Mouse (Mus musculus) embryonic facial prominence, embryonic 14.5 days (tissue): ENCODE measurements around the gene Aurkc. TPM values are rescaled to one million over a fixed set of nuclear protein-coding genes. Genes with fewer than 3 reads are reported as not detected.
"Not testable (repeated sequence)": the region's sequence is repeated elsewhere in the genome, so short reads cannot be mapped to it uniquely, and the experiment has no call there.

Experiments
- ATAC-seq: fragments of 200-750 bp; cut with Nextera tagmentation; 2 replicates; pipeline ENCODE4 v1.8.0; 2017; ENCODE audit warnings: low read depth, moderate number of reproducible peaks, moderate TSS enrichment
- DNase-seq: peaks from one replicate; pipeline ENCODE4 v3.0.0-alpha.2; 2015; ENCODE audit warnings: low spot score
- H3K27ac ChIP-seq: fragments of 300-500 bp; sonication (generic); replicated peaks from 2 replicates; pipeline ENCODE4 v1.5.1; 2014; ENCODE audit warnings: low read depth, mild to moderate bottlenecking, low read length, moderate library complexity
- H3K27me3 ChIP-seq: fragments of 300-500 bp; sonication (generic); replicated peaks from 2 replicates; pipeline ENCODE4 v1.6.1; 2014; ENCODE audit warnings: low read length; ENCODE audit not compliant: control insufficient read depth, insufficient read depth
- H3K36me3 ChIP-seq: fragments of 300-500 bp; sonication (generic); 2 replicates; pipeline ENCODE4 v1.6.1; 2014; ENCODE audit warnings: low read length, mixed read lengths; ENCODE audit not compliant: control insufficient read depth, insufficient read depth
- H3K4me1 ChIP-seq: fragments of 300-500 bp; sonication (generic); 2 replicates; pipeline ENCODE4 v1.6.1; 2014; ENCODE audit warnings: antibody characterized with exemption, low read length; ENCODE audit not compliant: control insufficient read depth, insufficient read depth
- H3K4me2 ChIP-seq: fragments of 300-500 bp; sonication (generic); 2 replicates; pipeline ENCODE4 v1.6.1; 2014; ENCODE audit warnings: low read depth, mild to moderate bottlenecking, low read length, moderate library complexity, mixed read lengths
- H3K4me3 ChIP-seq: fragments of 300-500 bp; sonication (generic); 2 replicates; pipeline ENCODE4 v1.5.1; 2014; ENCODE audit warnings: low read depth, mild to moderate bottlenecking, low read length
- H3K9ac ChIP-seq: fragments of 300-500 bp; sonication (generic); 2 replicates; pipeline ENCODE4 v1.6.1; 2014; ENCODE audit warnings: low read depth, mild to moderate bottlenecking, low read length, moderate library complexity, mixed read lengths
- H3K9me3 ChIP-seq: fragments of 300-500 bp; sonication (generic); 2 replicates; pipeline ENCODE4 v1.6.1; 2016; ENCODE audit warnings: low read length; ENCODE audit not compliant: control insufficient read depth
- WGBS: fragments of 180-500 bp; shearing (Covaris S2); extraction: QIAGEN DNeasy Blood & Tissue Kit; methylation state at CpG from one replicate; pipeline ENCODE4 v1.1.7; 2014; 5-methylcytosine and 5-hydroxymethylcytosine counted together
- polyA plus RNA-seq: library from polyadenylated mRNA; unstranded; fragments of >200 nt; fragmentation: Nextera tagmentation; extraction: Ambion mirVana; gene quantifications from 2 replicates; pipeline ENCODE4 v1.2.1, GENCODE M21; 2014

The Aurkc gene
- not detected in 2 replicates for polyA plus RNA-seq

DNA sequence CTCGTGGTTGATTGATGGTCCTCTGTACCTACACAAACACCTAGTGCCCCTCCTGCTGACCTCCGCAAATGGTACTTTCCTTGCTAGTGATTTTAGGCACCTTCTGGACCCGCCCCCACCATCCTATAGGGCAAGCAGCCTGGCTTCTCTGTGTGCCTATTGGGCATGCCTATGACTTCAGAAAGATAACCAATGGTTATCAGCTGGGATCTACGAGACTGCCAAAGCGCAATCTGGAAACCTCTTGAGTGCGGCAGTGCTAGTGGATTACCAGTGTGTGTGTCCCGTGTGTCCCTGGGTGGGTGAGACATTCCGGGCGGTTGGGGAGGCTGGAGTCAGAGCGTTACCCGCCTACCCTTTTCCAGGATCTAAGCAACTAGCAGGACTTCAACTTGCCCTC is at the start of gene Aurkc:
Gene Aurkc, plus strand, starts transcription at position 50 of the 400 bp plus-strand sequence.
- not testable (repeated sequence) for H3K27me3 ChIP-seq
- 77% methylated on average over 11 of the region's 11 CpGs for WGBS

DNA sequence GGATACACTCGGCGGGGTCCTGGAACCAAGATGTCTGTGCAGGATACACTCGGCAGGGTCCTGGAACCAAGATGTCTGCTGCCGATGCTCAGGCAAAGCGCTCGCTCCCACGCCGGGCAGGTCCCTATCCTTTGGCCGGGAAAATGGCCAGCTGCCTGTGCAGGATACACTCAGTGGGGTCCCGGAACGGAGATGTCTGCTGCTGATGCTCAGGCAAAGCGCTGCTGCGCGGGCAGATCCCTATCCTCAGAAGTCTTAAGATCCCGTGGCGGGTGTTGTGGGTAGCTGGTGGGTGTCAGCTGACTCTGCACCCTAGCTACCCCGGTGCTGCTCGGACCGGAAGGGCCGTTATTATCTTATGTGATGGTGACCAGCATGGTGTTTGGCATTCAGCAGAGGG is 47.0 kb upstream of the Aurkc start:
- H3K36me3 ChIP-seq, H3K9me3 ChIP-seq, H3K4me2 ChIP-seq, H3K27me3 ChIP-seq, H3K9ac ChIP-seq, H3K4me1 ChIP-seq, ATAC-seq, H3K4me3 ChIP-seq, H3K27ac ChIP-seq, DNase-seq: not testable (repeated sequence)
- WGBS = 87% methylated on average over 18 of the region's 20 CpGs

More for the DNA sequence above, at the start of gene Aurkc:
- H3K27ac ChIP-seq, H3K4me3 ChIP-seq, H3K9ac ChIP-seq, H3K4me2 ChIP-seq, H3K36me3 ChIP-seq, ATAC-seq, DNase-seq, H3K9me3 ChIP-seq, H3K4me1 ChIP-seq: not testable (repeated sequence)

DNA sequence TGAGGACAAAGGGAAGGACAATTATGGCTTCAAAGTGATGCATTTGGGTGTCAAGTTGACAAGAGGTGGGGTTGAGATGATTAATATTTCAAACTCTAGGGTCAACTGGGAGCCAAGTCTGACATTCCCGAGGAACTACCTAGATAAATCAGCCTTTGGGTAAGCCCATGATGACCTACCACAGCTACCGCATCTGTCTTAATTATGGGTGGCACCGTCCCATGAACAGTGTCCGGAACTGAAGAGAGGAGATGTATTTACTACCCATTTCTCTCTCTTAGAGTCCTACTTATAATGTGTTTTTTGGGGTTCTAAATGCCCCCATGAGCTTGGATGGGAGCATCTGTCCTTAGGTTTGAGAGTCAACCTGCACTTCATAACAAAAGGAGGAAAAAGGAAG is 38.5 kb upstream of the Aurkc start:
- 96% methylated on average over 4 of the region's 4 CpGs for WGBS
- ATAC-seq (no peak), DNase-seq (no peak)
- no peaks in the 10 kb centered on the region for H3K36me3 ChIP-seq
- H3K4me2 ChIP-seq = no peak overlapping the region
- no peak overlapping the region for H3K4me3 ChIP-seq
- H3K27me3 ChIP-seq = no peaks in the 10 kb centered on the region
- H3K27ac ChIP-seq = no peak overlapping the region
- no peaks in the 10 kb centered on the region for H3K9me3 ChIP-seq
- no peaks in the 10 kb centered on the region for H3K4me1 ChIP-seq
- H3K9ac ChIP-seq = no peak overlapping the region

DNA sequence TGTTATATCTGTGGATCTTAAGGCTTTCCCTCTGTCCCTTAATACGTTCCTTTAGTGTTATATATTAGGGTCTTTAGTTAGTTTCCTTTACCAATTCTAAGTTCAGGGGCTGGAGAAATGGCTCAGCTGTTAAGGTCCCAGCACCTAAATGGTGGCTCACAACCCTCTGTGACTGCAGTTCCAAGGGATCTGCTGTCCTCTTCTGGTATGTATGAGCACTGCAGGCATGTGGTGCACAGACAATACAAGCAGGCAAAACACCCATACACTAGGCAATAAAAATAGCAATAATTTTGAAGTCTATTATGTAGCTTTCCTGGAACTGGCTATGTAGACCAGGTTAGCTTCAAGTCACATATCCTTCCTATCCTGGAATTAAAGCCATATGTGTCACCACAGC is 36.5 kb upstream of the Aurkc start:
- Histone ChIP-seq H3K27ac (no peak overlapping the region), H3K4me1 (no peaks in the 10 kb centered on the region), H3K4me2 (no peak overlapping the region), H3K9me3 (no peaks in the 10 kb centered on the region), H3K36me3 (no peaks in the 10 kb centered on the region), H3K4me3 (no peak overlapping the region), H3K27me3 (no peaks in the 10 kb centered on the region), H3K9ac (no peak overlapping the region)
- ATAC-seq (no peak), DNase-seq (no peak)
- WGBS = 96% methylated on average over 1 of the region's 1 CpGs

DNA sequence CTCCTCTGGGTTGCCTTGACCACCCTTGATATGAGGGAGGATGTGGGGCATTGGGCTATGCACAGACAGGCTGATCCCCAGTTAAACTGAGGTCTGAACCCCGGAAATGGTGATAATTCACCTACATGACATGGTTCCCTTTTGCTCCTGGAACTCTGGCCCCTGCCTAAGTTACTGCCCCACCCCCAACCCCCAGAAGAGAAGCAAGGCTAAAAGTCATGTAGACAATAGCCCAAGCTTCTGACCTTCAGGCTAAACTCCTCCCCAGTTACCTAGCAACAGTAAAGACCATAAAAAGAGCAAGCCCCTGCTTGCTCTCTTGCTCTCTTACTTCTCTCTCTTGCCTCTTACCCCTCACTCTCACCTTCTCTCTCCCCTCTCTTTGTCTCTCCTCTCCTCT is 21.5 kb upstream of the Aurkc start:
- 89% methylated on average over 1 of the region's 1 CpGs for WGBS
- Histone ChIP-seq H3K27ac (no peak overlapping the region), H3K36me3 (no peaks in the 10 kb centered on the region), H3K9ac (no peak overlapping the region), H3K4me3 (no peak overlapping the region), H3K27me3 (no peaks in the 10 kb centered on the region), H3K4me1 (no peaks in the 10 kb centered on the region), H3K9me3 (no peaks in the 10 kb centered on the region), H3K4me2 (no peak overlapping the region)
- DNase-seq = no peak
- ATAC-seq = no peak

DNA sequence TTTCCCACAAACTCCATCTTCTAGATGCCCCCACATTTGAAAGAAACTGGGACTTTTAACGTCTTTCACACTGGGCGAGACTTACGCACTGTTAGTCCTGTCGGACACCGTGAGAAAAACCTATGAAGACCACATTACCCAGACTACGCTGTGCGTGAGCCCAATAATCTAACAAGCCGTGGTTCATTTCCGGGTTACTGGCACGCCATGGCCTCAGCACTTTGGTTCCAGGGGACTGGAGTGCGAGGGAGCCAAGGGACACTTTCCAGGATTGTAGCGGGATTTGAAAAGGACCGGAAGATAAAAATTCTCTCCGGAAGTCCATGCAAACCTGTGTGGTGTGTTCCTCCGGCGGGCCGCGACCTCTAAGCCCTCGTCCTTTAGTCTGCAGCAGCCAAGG is 18.2 kb upstream of the Aurkc start:
- H3K36me3 ChIP-seq = no peaks in the 10 kb centered on the region
- DNase-seq (no peak), ATAC-seq (no peak)
- H3K4me3 ChIP-seq = no peak overlapping the region
- no peak overlapping the region for H3K27ac ChIP-seq
- WGBS = 84% methylated on average over 19 of the region's 19 CpGs
- H3K27me3 ChIP-seq = no peaks in the 10 kb centered on the region
- H3K4me2 ChIP-seq = no peak overlapping the region
- H3K4me1 ChIP-seq = no peaks in the 10 kb centered on the region
- H3K9ac ChIP-seq = no peak overlapping the region
- H3K9me3 ChIP-seq = no peaks in the 10 kb centered on the region

DNA sequence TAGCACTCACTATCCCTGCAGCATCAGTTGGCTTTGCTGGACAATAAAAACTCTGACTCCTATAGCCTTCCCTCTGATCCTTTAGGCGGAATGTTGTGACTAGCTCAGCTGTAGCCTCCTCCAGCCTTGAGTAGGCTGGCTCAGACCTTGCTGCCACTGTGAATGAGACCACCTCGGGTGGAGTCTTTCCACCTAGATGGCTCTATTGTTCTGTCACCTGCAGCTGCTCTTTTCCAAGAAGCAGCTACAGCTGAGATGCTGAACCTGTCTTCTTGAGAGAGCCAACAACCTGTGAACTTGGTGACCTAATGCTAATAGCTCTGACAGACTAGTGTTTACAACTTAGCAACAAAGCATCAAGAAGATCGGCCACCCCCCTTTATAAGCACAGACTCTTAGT is 3.8 kb downstream of the Aurkc start:
- WGBS = 63% methylated on average over 3 of the region's 3 CpGs

DNA sequence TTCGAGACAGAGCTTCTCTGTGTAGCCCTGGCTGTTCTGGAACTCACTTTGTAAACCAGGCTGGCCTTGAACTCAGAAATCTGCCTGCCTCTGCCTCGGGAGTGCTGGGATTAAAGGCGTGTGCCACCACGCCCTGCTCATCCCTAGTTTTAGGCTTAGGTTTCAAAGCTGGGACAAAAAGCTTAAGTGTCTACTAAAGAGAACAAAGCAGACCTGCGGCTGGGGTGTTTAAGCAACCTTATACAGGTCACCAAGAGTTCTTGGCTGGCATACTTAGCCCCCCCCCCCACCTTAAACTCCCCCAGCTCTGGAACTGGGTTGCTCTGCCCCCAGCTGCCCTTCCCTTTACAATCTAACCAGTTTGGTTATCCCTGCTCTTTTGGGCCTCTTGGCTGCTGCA is 10.3 kb downstream of the Aurkc start:
- not testable (repeated sequence) for H3K27me3 ChIP-seq, H3K36me3 ChIP-seq, H3K4me1 ChIP-seq, H3K9ac ChIP-seq, H3K27ac ChIP-seq, ATAC-seq, H3K4me3 ChIP-seq, H3K4me2 ChIP-seq, DNase-seq, H3K9me3 ChIP-seq
- 75% methylated on average over 5 of the region's 5 CpGs for WGBS

More for the DNA sequence above, 3.8 kb downstream of the Aurkc start:
- ATAC-seq, H3K9me3 ChIP-seq, H3K27ac ChIP-seq, DNase-seq, H3K27me3 ChIP-seq, H3K36me3 ChIP-seq, H3K4me2 ChIP-seq, H3K9ac ChIP-seq, H3K4me3 ChIP-seq, H3K4me1 ChIP-seq: not testable (repeated sequence)

DNA sequence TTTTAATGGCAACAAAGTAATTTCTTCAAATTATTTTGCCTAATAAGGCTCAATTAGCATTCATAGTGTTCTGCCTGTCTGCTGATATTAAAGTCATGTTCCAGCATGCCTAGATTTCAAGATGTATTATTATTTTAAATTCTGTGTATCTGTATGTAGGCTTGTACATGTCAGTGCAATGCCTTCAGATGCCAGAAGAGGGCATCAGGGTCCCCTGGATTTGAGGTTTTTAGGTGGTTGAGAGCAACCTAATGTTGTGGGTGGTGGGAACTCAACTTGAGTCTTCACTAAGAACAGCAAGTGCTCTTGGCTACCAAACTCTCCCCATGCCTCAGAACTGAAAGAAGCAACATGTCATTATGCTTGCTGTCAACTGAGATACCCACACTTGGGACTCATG is 32.3 kb downstream of the Aurkc start:
- DNase-seq (no peak), ATAC-seq (no peak)
- Histone ChIP-seq H3K27ac (no peak overlapping the region), H3K4me1 (no peaks in the 10 kb centered on the region), H3K4me3 (no peak overlapping the region), H3K9me3 (no peaks in the 10 kb centered on the region), H3K4me2 (no peak overlapping the region), H3K36me3 (no peaks in the 10 kb centered on the region), H3K27me3 (no peaks in the 10 kb centered on the region), H3K9ac (no peak overlapping the region)
